Mouse (Mus musculus) intestine, embryonic 16.5 days (tissue): Measurements from ENCODE around the gene Ptpn21. TPM values are rescaled to one million over a fixed set of nuclear protein-coding genes. Genes with fewer than 3 reads are reported as not detected.

ENCODE experiments used
- ATAC-seq: fragments of 200-750 bp; cut with Nextera tagmentation; 2 replicates; pipeline ENCODE4 v1.8.0; 2017; ENCODE audit warnings: moderate TSS enrichment, moderate library complexity
- H3K27ac ChIP-seq: fragments of 300-500 bp; sonication (generic); 2 replicates; pipeline ENCODE4 v1.5.1; 2014; ENCODE audit warnings: mild to moderate bottlenecking, low read length
- H3K27me3 ChIP-seq: fragments of 300-500 bp; sonication (generic); replicated peaks from 2 replicates; pipeline ENCODE4 v1.6.1; 2014; ENCODE audit warnings: low read length, control low read depth, mixed read lengths; ENCODE audit not compliant: control insufficient read depth, insufficient read depth
- H3K36me3 ChIP-seq: fragments of 300-500 bp; sonication (generic); 2 replicates; pipeline ENCODE4 v1.6.1; 2014; ENCODE audit warnings: low read length, control low read depth; ENCODE audit not compliant: control insufficient read depth, insufficient read depth
- H3K4me1 ChIP-seq: fragments of 300-500 bp; sonication (generic); 2 replicates; pipeline ENCODE4 v1.6.1; 2014; ENCODE audit warnings: low read length, control low read depth, mixed read lengths; ENCODE audit not compliant: control insufficient read depth, insufficient read depth
- H3K4me2 ChIP-seq: fragments of 300-500 bp; sonication (generic); 2 replicates; pipeline ENCODE4 v1.6.1; 2014; ENCODE audit warnings: low read depth, low read length, control low read depth
- H3K4me3 ChIP-seq: fragments of 300-500 bp; sonication (generic); 2 replicates; pipeline ENCODE4 v1.5.1; 2014; ENCODE audit warnings: mild to moderate bottlenecking, low read length
- H3K9ac ChIP-seq: fragments of 300-500 bp; sonication (generic); 2 replicates; pipeline ENCODE4 v1.6.1; 2014; ENCODE audit warnings: low read depth, low read length
- H3K9me3 ChIP-seq: fragments of 300-500 bp; sonication (generic); 2 replicates; pipeline ENCODE4 v1.6.1; 2016; ENCODE audit warnings: low read length, control low read depth; ENCODE audit not compliant: control insufficient read depth
- WGBS: fragments of 180-500 bp; shearing (Covaris S2); extraction: QIAGEN DNeasy Blood & Tissue Kit; methylation state at CpG from one replicate; pipeline ENCODE4 v1.1.7; 2014; 5-methylcytosine and 5-hydroxymethylcytosine counted together
- polyA plus RNA-seq: library from polyadenylated mRNA; unstranded; fragments of >200 nt; fragmentation: Nextera tagmentation; extraction: Ambion mirVana; gene quantifications from 2 replicates; pipeline ENCODE4 v1.2.1, GENCODE M21; 2015

Gene Ptpn21
- polyA plus RNA-seq, 1 experiment from 2014 or later = 4.7 TPM

DNA sequence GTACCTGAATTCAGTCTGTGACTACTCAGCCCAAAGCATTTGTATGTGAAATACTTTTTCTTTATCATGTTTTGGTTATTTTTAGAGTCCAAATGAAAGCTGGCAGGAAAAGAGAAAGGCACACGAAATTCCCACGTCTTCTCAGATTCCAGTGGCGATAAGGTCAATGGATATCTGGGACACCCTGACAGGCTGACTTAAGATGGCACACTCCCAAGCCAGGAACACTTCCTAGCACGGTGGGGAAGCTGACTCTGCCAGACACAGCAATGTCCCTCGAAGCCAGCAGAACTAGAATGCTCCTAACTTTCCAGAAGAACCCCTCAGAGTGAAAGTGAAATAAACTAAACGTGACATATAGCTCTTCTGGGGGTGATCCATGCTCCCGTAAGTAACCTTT, 10.0 kb downstream of the Ptpn21 start:
- Histone ChIP-seq H3K4me2 (no peak overlapping the region), H3K9me3 (0 out of 2 replicates have a peak, but pooled peaks cover 3% of the 10 kb centered on the region), H3K36me3 (0 out of 2 replicates have a peak, but pooled peaks cover 3% of the 10 kb centered on the region), H3K9ac (no peak overlapping the region), H3K27ac (no peak overlapping the region), H3K4me1 (peaks cover 4% of the 10 kb centered on the region), H3K27me3 (no peaks in the 10 kb centered on the region), H3K4me3 (no peak overlapping the region)
- WGBS = 75% methylated on average over 7 of the region's 7 CpGs
- ATAC-seq = no peak

DNA sequence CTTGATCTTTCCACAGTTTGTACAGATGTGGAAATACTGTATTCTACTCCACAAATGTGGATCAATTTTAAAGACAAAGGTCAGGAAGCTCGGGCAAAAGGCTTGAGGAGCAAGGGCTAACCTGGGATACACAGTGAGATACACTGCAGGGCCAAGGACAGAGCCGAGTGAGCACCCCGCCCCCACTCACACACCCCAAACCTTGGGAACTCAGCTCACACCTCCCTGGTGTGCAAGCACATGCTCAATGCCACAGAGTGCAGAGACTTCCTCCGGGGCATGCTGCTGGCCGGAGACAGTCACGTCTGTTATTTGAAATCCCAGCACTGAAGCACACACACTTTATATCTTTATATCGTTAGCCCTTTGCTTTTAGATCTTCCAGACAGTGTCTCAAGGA, 11.1 kb downstream of the Ptpn21 start:
- Histone ChIP-seq H3K27me3 (no peaks in the 10 kb centered on the region), H3K36me3 (0 out of 2 replicates have a peak, but pooled peaks cover 3% of the 10 kb centered on the region), H3K4me3 (no peak overlapping the region), H3K4me1 (peaks cover 4% of the 10 kb centered on the region), H3K9ac (no peak overlapping the region), H3K27ac (0 out of 2 replicates have a peak overlapping the region, but pooled peaks have one; percentile 9), H3K9me3 (0 out of 2 replicates have a peak, but pooled peaks cover 3% of the 10 kb centered on the region), H3K4me2 (no peak overlapping the region)
- 80% methylated on average over 7 of the region's 7 CpGs for WGBS
- peak; percentile 56 for ATAC-seq

DNA sequence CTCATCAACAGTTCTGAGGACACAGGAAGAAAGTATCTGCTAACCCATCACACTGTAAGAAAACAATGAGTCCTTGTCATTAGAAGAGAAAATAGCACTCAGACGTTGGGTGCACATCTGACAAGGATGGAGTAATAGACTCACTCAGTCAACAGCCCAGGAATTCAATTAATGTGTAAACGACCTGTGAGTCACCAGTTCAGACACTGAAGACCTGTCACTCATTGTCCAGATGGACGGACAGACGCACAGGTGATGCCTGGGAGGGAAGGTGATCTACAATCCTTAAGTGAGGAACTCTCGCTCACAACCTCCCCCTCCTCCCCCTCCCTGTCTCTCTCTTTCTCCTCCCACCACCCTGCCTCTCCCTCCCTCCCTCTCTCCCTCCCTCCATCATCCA, 12.2 kb downstream of the Ptpn21 start:
- peak; percentile 47; the same call in 1 of the 2 replicates for ATAC-seq
- no peak overlapping the region for H3K9ac ChIP-seq
- H3K9me3 ChIP-seq = 0 out of 2 replicates have a peak, but pooled peaks cover 3% of the 10 kb centered on the region
- WGBS = 47% methylated on average over 5 of the region's 5 CpGs
- no peak overlapping the region for H3K4me3 ChIP-seq
- peaks cover 8% of the 10 kb centered on the region for H3K4me1 ChIP-seq
- no peak overlapping the region for H3K4me2 ChIP-seq
- H3K36me3 ChIP-seq = 0 out of 2 replicates have a peak, but pooled peaks cover 3% of the 10 kb centered on the region
- no peaks in the 10 kb centered on the region for H3K27me3 ChIP-seq
- no peak overlapping the region for H3K27ac ChIP-seq

DNA sequence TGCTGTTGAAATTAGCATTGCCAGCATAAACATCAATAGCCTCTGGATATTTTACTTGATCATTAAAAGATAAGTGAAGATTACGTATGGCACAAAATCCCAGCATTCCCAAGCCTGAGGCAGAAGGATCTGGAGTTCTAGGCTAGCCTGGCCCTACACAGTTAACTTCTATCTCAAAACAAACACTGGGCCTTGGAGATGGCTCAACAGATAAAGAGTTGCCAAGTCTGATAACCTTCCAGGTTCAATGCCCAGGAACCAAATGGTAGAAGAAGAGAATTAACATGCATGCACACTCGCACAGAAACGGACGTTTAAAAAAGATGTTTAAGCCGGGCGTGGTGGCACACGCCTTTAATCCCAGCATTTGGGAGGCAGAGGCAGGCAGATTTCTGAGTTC, 13.0 kb downstream of the Ptpn21 start:
- 0 out of 2 replicates have a peak, but pooled peaks cover 3% of the 10 kb centered on the region for H3K36me3 ChIP-seq
- H3K4me2 ChIP-seq = no peak overlapping the region
- ATAC-seq = no peak
- WGBS = 95% methylated on average over 7 of the region's 7 CpGs
- H3K4me3 ChIP-seq = no peak overlapping the region
- H3K27me3 ChIP-seq = no peaks in the 10 kb centered on the region
- H3K9ac ChIP-seq = no peak overlapping the region
- H3K27ac ChIP-seq = no peak overlapping the region
- H3K4me1 ChIP-seq = peaks cover 8% of the 10 kb centered on the region
- H3K9me3 ChIP-seq = 0 out of 2 replicates have a peak, but pooled peaks cover 3% of the 10 kb centered on the region

DNA sequence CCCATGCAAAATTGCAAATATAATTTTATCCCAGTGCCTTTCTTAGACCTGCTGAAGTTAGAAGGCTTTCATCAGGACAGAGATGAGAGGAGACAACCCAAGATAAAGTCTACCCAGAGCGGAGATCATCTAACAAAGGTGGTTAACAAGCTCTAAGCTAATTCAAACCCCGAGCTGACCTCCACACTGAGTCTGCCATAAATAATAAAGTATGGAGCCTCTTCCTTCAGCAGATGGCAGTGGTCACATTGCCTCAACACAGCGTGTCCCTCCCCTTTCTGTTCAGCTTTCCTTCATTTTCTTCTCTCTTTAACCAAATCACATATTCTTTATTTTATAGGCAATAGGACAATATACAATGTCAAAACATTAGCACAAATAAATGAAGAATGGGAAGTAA, 16.2 kb downstream of the Ptpn21 start:
- WGBS = 57% methylated on average over 3 of the region's 3 CpGs
- H3K27me3 ChIP-seq = no peaks in the 10 kb centered on the region

DNA sequence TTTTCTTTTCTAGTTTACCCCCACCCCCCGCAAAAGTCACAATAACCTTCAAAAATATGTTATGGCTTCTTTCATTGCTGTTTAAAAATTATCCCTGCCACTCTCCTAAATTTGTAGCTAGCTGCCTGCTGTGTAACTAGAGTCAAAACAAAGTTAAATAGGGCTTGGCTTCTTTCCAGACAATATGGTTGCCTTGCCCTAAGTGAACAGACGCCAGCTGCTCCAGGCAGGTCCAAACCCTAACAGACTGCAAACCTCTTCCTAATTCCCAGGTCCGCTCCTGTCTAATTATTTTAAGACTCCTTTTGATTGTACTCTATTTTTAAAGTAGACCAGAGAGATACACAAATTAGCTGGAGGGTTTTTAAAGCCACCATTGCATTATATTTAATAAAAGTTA, 16.6 kb downstream of the Ptpn21 start:
- Histone ChIP-seq H3K4me2 (no peak overlapping the region), H3K4me3 (no peak overlapping the region), H3K9me3 (0 out of 2 replicates have a peak, but pooled peaks cover 3% of the 10 kb centered on the region), H3K27ac (no peak overlapping the region), H3K36me3 (0 out of 2 replicates have a peak, but pooled peaks cover 3% of the 10 kb centered on the region), H3K4me1 (peaks cover 4% of the 10 kb centered on the region), H3K27me3 (no peaks in the 10 kb centered on the region), H3K9ac (no peak overlapping the region)
- ATAC-seq = 0 out of 2 replicates have a peak, but pooled peaks have one; percentile 50
- WGBS = 42% methylated on average over 3 of the region's 3 CpGs

More for the DNA sequence above, 16.2 kb downstream of the Ptpn21 start:
- Histone ChIP-seq H3K4me2 (no peak overlapping the region), H3K4me3 (no peak overlapping the region), H3K9ac (no peak overlapping the region), H3K9me3 (0 out of 2 replicates have a peak, but pooled peaks cover 3% of the 10 kb centered on the region), H3K36me3 (0 out of 2 replicates have a peak, but pooled peaks cover 3% of the 10 kb centered on the region), H3K4me1 (peaks cover 4% of the 10 kb centered on the region), H3K27ac (no peak overlapping the region)
- ATAC-seq = no peak

DNA sequence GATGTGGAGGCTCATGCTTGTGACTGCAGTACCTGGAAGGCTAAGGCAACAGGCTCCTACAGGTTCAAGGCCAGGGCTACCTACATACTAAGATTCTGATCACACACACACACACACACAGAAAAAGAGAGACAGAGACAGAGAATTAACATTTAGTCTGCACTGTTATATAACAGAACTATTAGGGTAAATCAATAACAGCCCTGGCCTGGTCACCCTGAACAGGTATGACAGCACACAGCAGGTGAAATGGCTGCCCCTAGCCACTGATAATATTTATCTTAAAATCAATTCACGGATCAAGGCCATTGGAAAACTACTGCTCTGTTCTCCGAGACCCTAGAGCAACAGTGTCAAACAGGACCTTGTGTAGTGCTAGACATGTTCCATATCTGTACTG, 21.1 kb downstream of the Ptpn21 start:
- WGBS = 70% methylated on average over 2 of the region's 2 CpGs

DNA sequence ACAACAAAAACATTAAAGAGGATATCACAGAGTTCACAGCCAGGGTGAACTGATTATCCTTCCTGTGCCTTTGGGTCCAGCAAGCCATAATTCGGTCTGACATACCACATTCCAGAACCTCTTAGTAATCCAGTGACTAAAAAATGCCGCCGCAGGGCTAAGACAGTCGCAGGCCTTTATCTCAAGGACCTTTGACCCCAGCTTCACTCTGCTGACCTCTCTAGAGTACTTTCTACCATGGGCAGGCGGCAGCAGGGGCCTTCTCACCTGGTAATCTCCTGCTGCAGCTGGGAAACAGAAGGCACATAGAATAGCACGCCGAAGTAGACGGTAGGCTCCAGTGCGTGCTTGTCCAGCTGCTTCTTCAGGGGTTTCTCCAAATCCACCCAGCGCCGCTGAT, 22.4 kb downstream of the Ptpn21 start:
- ATAC-seq = peak; percentile 58
- H3K9me3 ChIP-seq = no peaks in the 10 kb centered on the region

More for the DNA sequence above, 21.1 kb downstream of the Ptpn21 start:
- Histone ChIP-seq H3K27me3 (no peaks in the 10 kb centered on the region), H3K36me3 (no peaks in the 10 kb centered on the region), H3K9me3 (no peaks in the 10 kb centered on the region), H3K4me3 (no peak overlapping the region), H3K27ac (no peak overlapping the region), H3K4me2 (no peak overlapping the region), H3K9ac (no peak overlapping the region), H3K4me1 (peaks cover 25% of the 10 kb centered on the region)
- no peak for ATAC-seq

DNA sequence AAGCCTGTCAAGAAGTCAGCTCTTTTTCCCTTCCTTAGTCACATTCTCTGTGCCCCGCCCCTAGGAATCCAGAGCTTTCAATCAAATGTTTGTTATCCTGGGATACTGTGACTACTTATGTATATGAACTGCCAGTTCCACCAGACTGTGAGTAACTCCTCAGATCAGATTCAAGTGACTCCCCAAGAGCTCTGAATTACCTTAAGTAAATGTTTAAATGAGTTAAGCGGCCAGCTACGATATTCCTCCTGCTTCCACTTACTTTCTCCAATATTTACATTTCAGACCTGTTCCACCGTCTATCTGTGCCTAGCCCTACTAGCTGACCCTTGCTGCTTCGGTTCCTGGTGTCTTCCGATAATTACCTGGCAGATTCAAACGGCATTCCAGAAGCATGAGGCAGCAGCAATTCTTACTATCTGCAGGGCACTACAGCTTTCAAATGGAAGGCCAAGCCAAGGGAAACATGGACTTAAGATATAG, 23.5 kb downstream of the Ptpn21 start:
- no peak overlapping the region for H3K9ac ChIP-seq
- 0 out of 2 replicates have a peak overlapping the region, but pooled peaks have one; percentile 5 for H3K27ac ChIP-seq
- H3K9me3 ChIP-seq = no peaks in the 10 kb centered on the region
- H3K4me1 ChIP-seq = peaks cover 21% of the 10 kb centered on the region
- peak overlapping the region; percentile 7; the same call in 1 of the 2 replicates for H3K4me2 ChIP-seq
- no peaks in the 10 kb centered on the region for H3K27me3 ChIP-seq
- no peak overlapping the region for H3K4me3 ChIP-seq
- H3K36me3 ChIP-seq = no peaks in the 10 kb centered on the region
- ATAC-seq = peak; percentile 82
- WGBS = 23% methylated on average over 7 of the region's 7 CpGs

More for the DNA sequence above, 22.4 kb downstream of the Ptpn21 start:
- Histone ChIP-seq H3K4me3 (no peak overlapping the region), H3K9ac (0 out of 2 replicates have a peak overlapping the region, but pooled peaks have one; percentile 3), H3K4me1 (peaks cover 21% of the 10 kb centered on the region), H3K4me2 (0 out of 2 replicates have a peak overlapping the region, but pooled peaks have one; percentile 2), H3K36me3 (no peaks in the 10 kb centered on the region), H3K27ac (no peak overlapping the region), H3K27me3 (no peaks in the 10 kb centered on the region)
- 31% methylated on average over 11 of the region's 11 CpGs for WGBS
